Mouse (Mus musculus): ENCODE results near the gene Gm49366. TPM values are rescaled to one million over a fixed set of nuclear protein-coding genes. Genes with fewer than 3 reads are reported as not detected.
A peak's percentile ranks its signal among the peaks of the same experiment; 100 is the strongest.
"Not testable (repeated sequence)": the region's sequence is repeated elsewhere in the genome, so short reads cannot be mapped to it uniquely, and the experiment has no call there.

Gm49366 gene
- polyA plus RNA-seq, 1 experiment from 2014 or later = not detected

GRCm38 (mm10) chr12:84025888-84026287 lies 12.8 kb upstream of the Gm49366 start:
- Histone ChIP-seq H3K27me3 (replicated peaks; ENCODE audit: control insufficient read depth, insufficient read depth, low read length) (no peaks in the 10 kb centered on the region), H3K4me2 (ENCODE audit: low read length) (no peak overlapping the region), H3K9ac (ENCODE audit: low read length) (no peak overlapping the region), H3K4me3 (ENCODE audit: low read depth, low read length) (no peak overlapping the region), H3K36me3 (ENCODE audit: control insufficient read depth, insufficient read depth, low read length) (no peaks in the 10 kb centered on the region), H3K27ac (ENCODE audit: low read depth, low read length) (no peak overlapping the region), H3K9me3 (replicated peaks; ENCODE audit: control insufficient read depth, low read length) (no peaks in the 10 kb centered on the region), H3K4me1 (ENCODE audit: control insufficient read depth, insufficient read depth, low read length) (no peaks in the 10 kb centered on the region)
- no peak for ATAC-seq
- no peak for DNase-seq (ENCODE audit: low spot score)
- WGBS = 94% methylated on average over 7 of the region's 7 CpGs

GRCm38 (mm10) chr12:84028328-84028727 lies 10.4 kb upstream of the Gm49366 start:
- DNase-seq (ENCODE audit: low spot score); H3K9me3 ChIP-seq (replicated peaks; ENCODE audit: control insufficient read depth, low read length); ATAC-seq; H3K4me1 ChIP-seq (ENCODE audit: control insufficient read depth, insufficient read depth, low read length); H3K27me3 ChIP-seq (replicated peaks; ENCODE audit: control insufficient read depth, insufficient read depth, low read length); H3K4me2 ChIP-seq (ENCODE audit: low read length); H3K4me3 ChIP-seq (ENCODE audit: low read depth, low read length); H3K27ac ChIP-seq (ENCODE audit: low read depth, low read length); H3K36me3 ChIP-seq (ENCODE audit: control insufficient read depth, insufficient read depth, low read length); H3K9ac ChIP-seq (ENCODE audit: low read length): not testable (repeated sequence)
- WGBS = 34% methylated on average over 3 of the region's 3 CpGs

GRCm38 (mm10) chr12:84029043-84029442 lies 9.7 kb upstream of the Gm49366 start:
- H3K27me3 ChIP-seq (replicated peaks; ENCODE audit: control insufficient read depth, insufficient read depth, low read length) = not testable (repeated sequence)
- WGBS = 84% methylated on average over 1 of the region's 1 CpGs

GRCm38 (mm10) chr12:84030659-84031332 lies 7.9 kb upstream of the Gm49366 start:
- Histone ChIP-seq H3K9me3 (replicated peaks; ENCODE audit: control insufficient read depth, low read length) (no peaks in the 10 kb centered on the region), H3K4me2 (ENCODE audit: low read length) (no peak overlapping the region), H3K27ac (ENCODE audit: low read depth, low read length) (no peak overlapping the region), H3K4me1 (ENCODE audit: control insufficient read depth, insufficient read depth, low read length) (no peaks in the 10 kb centered on the region), H3K36me3 (ENCODE audit: control insufficient read depth, insufficient read depth, low read length) (no peaks in the 10 kb centered on the region), H3K9ac (ENCODE audit: low read length) (no peak overlapping the region), H3K27me3 (replicated peaks; ENCODE audit: control insufficient read depth, insufficient read depth, low read length) (no peaks in the 10 kb centered on the region), H3K4me3 (ENCODE audit: low read depth, low read length) (no peak overlapping the region)
- peak; percentile 84 for DNase-seq (ENCODE audit: low spot score)
- ATAC-seq = peak; percentile 80
- 68% methylated on average over 4 of the region's 4 CpGs for WGBS

More at GRCm38 (mm10) chr12:84029043-84029442, 9.7 kb upstream of the Gm49366 start:
- not testable (repeated sequence) for H3K9me3 ChIP-seq (replicated peaks; ENCODE audit: control insufficient read depth, low read length); H3K9ac ChIP-seq (ENCODE audit: low read length); H3K4me1 ChIP-seq (ENCODE audit: control insufficient read depth, insufficient read depth, low read length); DNase-seq (ENCODE audit: low spot score); H3K27ac ChIP-seq (ENCODE audit: low read depth, low read length); H3K4me3 ChIP-seq (ENCODE audit: low read depth, low read length); ATAC-seq; H3K4me2 ChIP-seq (ENCODE audit: low read length); H3K36me3 ChIP-seq (ENCODE audit: control insufficient read depth, insufficient read depth, low read length)

DNA sequence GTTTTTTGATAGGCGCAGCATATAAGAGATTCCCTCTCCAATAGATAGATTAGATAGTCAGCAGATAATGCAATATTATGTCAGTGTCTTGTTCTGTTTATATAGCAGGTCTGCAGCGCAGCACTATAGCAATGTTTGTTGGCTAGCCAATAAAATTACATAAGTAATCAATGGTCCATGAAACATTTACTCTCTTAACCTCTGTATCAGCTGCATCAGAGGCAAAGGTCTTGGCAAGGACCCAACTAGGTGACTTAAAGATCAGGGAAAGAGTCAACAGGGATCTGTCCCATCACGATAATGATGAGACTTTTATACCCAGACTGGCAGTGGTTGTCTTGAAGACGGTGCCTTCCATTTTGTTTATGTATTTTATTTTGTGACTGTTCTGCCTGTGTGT lies 5.9 kb upstream of the Gm49366 start:
- Histone ChIP-seq H3K9ac (ENCODE audit: low read length) (no peak overlapping the region), H3K4me1 (ENCODE audit: control insufficient read depth, insufficient read depth, low read length) (no peaks in the 10 kb centered on the region), H3K27ac (ENCODE audit: low read depth, low read length) (no peak overlapping the region), H3K4me3 (ENCODE audit: low read depth, low read length) (no peak overlapping the region), H3K9me3 (replicated peaks; ENCODE audit: control insufficient read depth, low read length) (no peaks in the 10 kb centered on the region), H3K27me3 (replicated peaks; ENCODE audit: control insufficient read depth, insufficient read depth, low read length) (no peaks in the 10 kb centered on the region; the same call in 1 of the 2 replicates), H3K36me3 (ENCODE audit: control insufficient read depth, insufficient read depth, low read length) (no peaks in the 10 kb centered on the region), H3K4me2 (ENCODE audit: low read length) (no peak overlapping the region)
- ATAC-seq = no peak
- DNase-seq (ENCODE audit: low spot score) = no peak
- WGBS = 90% methylated on average over 4 of the region's 4 CpGs

DNA sequence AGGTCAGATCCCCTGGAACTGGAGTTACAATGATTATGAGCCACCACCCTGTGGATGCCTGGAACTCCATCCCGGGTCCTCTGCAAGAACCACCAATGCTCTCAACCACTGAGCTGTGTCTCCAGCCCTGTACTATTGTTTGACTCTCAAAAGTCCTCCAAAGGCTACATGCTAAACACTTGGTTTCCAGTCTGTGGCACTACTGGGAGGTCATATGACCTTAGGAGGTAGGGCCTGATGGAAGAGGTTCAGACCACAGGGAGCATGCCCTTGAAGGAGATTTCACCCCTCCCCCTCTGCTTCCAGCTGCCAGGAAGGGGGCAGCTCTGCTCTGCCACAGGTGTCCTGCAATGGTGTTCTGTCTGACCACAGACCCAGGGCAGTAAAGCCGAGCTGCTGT lies 5.4 kb upstream of the Gm49366 start:
- ATAC-seq; H3K9me3 ChIP-seq (replicated peaks; ENCODE audit: control insufficient read depth, low read length): not testable (repeated sequence)

DNA sequence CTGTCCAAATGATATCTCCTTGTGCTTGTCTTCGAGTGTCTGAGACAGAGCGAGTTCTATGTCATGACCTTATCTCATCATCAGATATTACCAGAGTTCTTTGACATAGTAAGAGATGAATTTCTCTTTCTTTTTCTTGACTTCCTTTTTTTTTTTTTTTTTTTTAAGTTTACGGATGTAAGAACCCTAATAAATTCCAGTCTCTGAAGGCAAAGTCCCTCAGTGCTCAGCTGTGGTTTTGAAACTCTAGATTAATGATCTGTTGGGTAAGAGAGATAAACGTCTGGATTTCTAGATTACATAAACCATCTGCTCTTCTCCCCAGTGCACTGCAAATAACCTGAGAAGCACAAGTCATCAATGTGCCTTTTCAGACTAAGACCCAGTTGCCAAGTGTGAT lies 4.6 kb upstream of the Gm49366 start:
- ATAC-seq = no peak
- no peaks in the 10 kb centered on the region for H3K4me1 ChIP-seq (ENCODE audit: control insufficient read depth, insufficient read depth, low read length)
- WGBS = 80% methylated on average over 4 of the region's 4 CpGs

More for the DNA sequence above, 5.4 kb upstream of the Gm49366 start:
- H3K4me2 ChIP-seq (ENCODE audit: low read length); H3K4me1 ChIP-seq (ENCODE audit: control insufficient read depth, insufficient read depth, low read length); H3K27ac ChIP-seq (ENCODE audit: low read depth, low read length); DNase-seq (ENCODE audit: low spot score); H3K4me3 ChIP-seq (ENCODE audit: low read depth, low read length); H3K27me3 ChIP-seq (replicated peaks; ENCODE audit: control insufficient read depth, insufficient read depth, low read length); H3K9ac ChIP-seq (ENCODE audit: low read length); H3K36me3 ChIP-seq (ENCODE audit: control insufficient read depth, insufficient read depth, low read length): not testable (repeated sequence)
- 85% methylated on average over 2 of the region's 2 CpGs for WGBS

GRCm38 (mm10) chr12:84038241-84038640 lies 494 bp upstream of the Gm49366 start, which contains the start of gene Acot4:
Gene Acot4, plus strand, starts transcription at chr12:84038379.
- H3K4me1 ChIP-seq (ENCODE audit: control insufficient read depth, insufficient read depth, low read length); H3K36me3 ChIP-seq (ENCODE audit: control insufficient read depth, insufficient read depth, low read length); H3K27ac ChIP-seq (ENCODE audit: low read depth, low read length); H3K9me3 ChIP-seq (replicated peaks; ENCODE audit: control insufficient read depth, low read length); H3K27me3 ChIP-seq (replicated peaks; ENCODE audit: control insufficient read depth, insufficient read depth, low read length): not testable (repeated sequence)
- WGBS = 18% methylated on average over 17 of the region's 32 CpGs
- Histone ChIP-seq H3K4me3 (ENCODE audit: low read depth, low read length) (peak within 1 kb of the TSS; percentile 36), H3K4me2 (ENCODE audit: low read length) (peak within 1 kb of the TSS; percentile 52), H3K9ac (ENCODE audit: low read length) (peak within 1 kb of the TSS; percentile 53; the same call in 1 of the 2 replicates)
- DNase-seq (ENCODE audit: low spot score) = peak; percentile 8
- peak; percentile 32; the same call in 1 of the 2 replicates for ATAC-seq

More for the DNA sequence above, 4.6 kb upstream of the Gm49366 start:
- no peak for DNase-seq (ENCODE audit: low spot score)
- H3K9me3 ChIP-seq (replicated peaks; ENCODE audit: control insufficient read depth, low read length) = no peaks in the 10 kb centered on the region
- H3K36me3 ChIP-seq (ENCODE audit: control insufficient read depth, insufficient read depth, low read length) = no peaks in the 10 kb centered on the region
- no peak overlapping the region for H3K4me3 ChIP-seq (ENCODE audit: low read depth, low read length)
- H3K27me3 ChIP-seq (replicated peaks; ENCODE audit: control insufficient read depth, insufficient read depth, low read length) = no peaks in the 10 kb centered on the region; the same call in 1 of the 2 replicates
- H3K9ac ChIP-seq (ENCODE audit: low read length) = no peak overlapping the region
- no peak overlapping the region for H3K27ac ChIP-seq (ENCODE audit: low read depth, low read length)
- H3K4me2 ChIP-seq (ENCODE audit: low read length) = no peak overlapping the region

DNA sequence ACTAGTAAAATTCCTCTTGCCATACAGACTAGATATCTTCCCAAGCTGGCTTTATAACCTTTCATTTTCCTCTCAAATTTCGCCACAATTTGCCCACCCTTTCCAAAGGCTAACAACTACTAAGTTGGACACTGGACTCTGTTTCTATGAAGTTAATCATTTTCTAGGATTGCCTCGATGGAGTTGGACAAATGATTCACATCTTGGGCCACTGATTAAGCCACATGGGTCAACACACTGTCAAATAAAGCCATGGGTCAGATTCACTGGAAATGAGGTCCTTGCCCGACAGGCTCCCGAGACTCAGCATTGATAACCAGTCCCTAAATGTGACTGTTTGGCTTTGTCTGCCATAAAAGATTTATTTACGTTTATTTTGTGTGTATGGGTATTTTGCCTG lies 3.5 kb downstream of the Gm49366 start:
- H3K4me3 ChIP-seq (ENCODE audit: low read depth, low read length) = no peak overlapping the region
- 90% methylated on average over 5 of the region's 5 CpGs for WGBS
- ATAC-seq = no peak
- no peaks in the 10 kb centered on the region for H3K36me3 ChIP-seq (ENCODE audit: control insufficient read depth, insufficient read depth, low read length)
- no peaks in the 10 kb centered on the region; the same call in 1 of the 2 replicates for H3K9me3 ChIP-seq (replicated peaks; ENCODE audit: control insufficient read depth, low read length)
- no peaks in the 10 kb centered on the region for H3K4me1 ChIP-seq (ENCODE audit: control insufficient read depth, insufficient read depth, low read length)
- H3K27me3 ChIP-seq (replicated peaks; ENCODE audit: control insufficient read depth, insufficient read depth, low read length) = no peaks in the 10 kb centered on the region; the same call in 1 of the 2 replicates
- no peak overlapping the region for H3K4me2 ChIP-seq (ENCODE audit: low read length)
- no peak overlapping the region for H3K27ac ChIP-seq (ENCODE audit: low read depth, low read length)
- DNase-seq (ENCODE audit: low spot score) = no peak
- no peak overlapping the region for H3K9ac ChIP-seq (ENCODE audit: low read length)
